Mouse (Mus musculus): Measurements from ENCODE around the gene Hist1h2af. TPM values are rescaled to one million over a fixed set of nuclear protein-coding genes. Genes with fewer than 3 reads are reported as not detected.
A peak's percentile ranks its signal among the peaks of the same experiment; 100 is the strongest.
"Not testable (repeated sequence)": the region's sequence is repeated elsewhere in the genome, so short reads cannot be mapped to it uniquely, and the experiment has no call there.

The Hist1h2af gene
- total RNA-seq, 2 experiments from 2014 or later, result 329 to 395 TPM

- no peak for DNase-seq (ENCODE audit: low spot score in 2 of 2)
Observed at GRCm38 (mm10) chr13:23554393-23554792, 20.7 kb downstream of the Hist1h2af start.

- peak in 1 of 2 experiments; percentile 71 for DNase-seq (ENCODE audit: low spot score in 2 of 2)
Observed at GRCm38 (mm10) chr13:23554925-23555838, 21.5 kb downstream of the Hist1h2af start.

- peak in 1 of 2 experiments; percentile 43 for DNase-seq (ENCODE audit: low spot score in 2 of 2)
Observed at GRCm38 (mm10) chr13:23555839-23556416, 22.2 kb downstream of the Hist1h2af start.

- no peak for DNase-seq (ENCODE audit: low spot score in 2 of 2)
Observed at GRCm38 (mm10) chr13:23556906-23557305, 23.2 kb downstream of the Hist1h2af start.

GRCm38 (mm10) chr13:23560699-23561098 is 27.0 kb downstream of the Hist1h2af start:
- not testable (repeated sequence) for DNase-seq (ENCODE audit: low spot score in 2 of 2)

GRCm38 (mm10) chr13:23561531-23561882 is 27.8 kb downstream of the Hist1h2af start:
- not testable (repeated sequence) for DNase-seq (ENCODE audit: low spot score in 2 of 2)

- peak; percentile 84 to 92 for DNase-seq (ENCODE audit: low spot score in 2 of 2)
Observed at GRCm38 (mm10) chr13:23561883-23562659, 28.4 kb downstream of the Hist1h2af start, which contains the start of gene Hist1h3e. TSS of gene Hist1h3e (minus strand) at chr13:23562369.

- DNase-seq (ENCODE audit: low spot score in 2 of 2), result no peak
Observed at GRCm38 (mm10) chr13:23562699-23563462, 29.2 kb downstream of the Hist1h2af start.

- DNase-seq (ENCODE audit: low spot score in 2 of 2), result no peak
Observed at GRCm38 (mm10) chr13:23564482-23564881, 30.8 kb downstream of the Hist1h2af start.

- DNase-seq (ENCODE audit: low spot score in 2 of 2), result not testable (repeated sequence)
Observed at GRCm38 (mm10) chr13:23570261-23571021, 36.7 kb downstream of the Hist1h2af start.

GRCm38 (mm10) chr13:23571022-23571503 is 37.4 kb downstream of the Hist1h2af start, which contains the start of the genes Hist1h2ae and Hist1h2bg:
TSS of gene Hist1h2ae (minus strand) at chr13:23571220.
TSS of gene Hist1h2bg (plus strand) at chr13:23571396.
- DNase-seq (ENCODE audit: low spot score in 2 of 2), result peak in 1 of 2 experiments; percentile 53

GRCm38 (mm10) chr13:23571504-23572217 is 38.0 kb downstream of the Hist1h2af start:
- not testable (repeated sequence) for DNase-seq (ENCODE audit: low spot score in 2 of 2)

- no peak for DNase-seq (ENCODE audit: low spot score in 2 of 2)
Observed at GRCm38 (mm10) chr13:23572218-23573033, 38.7 kb downstream of the Hist1h2af start.

- DNase-seq (ENCODE audit: low spot score in 2 of 2), result not testable (repeated sequence)
Observed at GRCm38 (mm10) chr13:23573034-23573897, 39.6 kb downstream of the Hist1h2af start.

- peak; percentile 67 to 87 for DNase-seq (ENCODE audit: low spot score in 2 of 2)
Observed at GRCm38 (mm10) chr13:23573898-23574524, 40.3 kb downstream of the Hist1h2af start, which contains the start of the genes Hist1h2bf and Hist1h2ad. TSS of gene Hist1h2bf (minus strand) at chr13:23574196. TSS of gene Hist1h2ad (plus strand) at chr13:23574381.

GRCm38 (mm10) chr13:23574546-23575170 is 41.0 kb downstream of the Hist1h2af start:
- DNase-seq (ENCODE audit: low spot score in 2 of 2), result not testable (repeated sequence)
